Mouse (Mus musculus) embryo, embryonic 9.5 days (tissue): ENCODE results near the gene Dtymk.
"Not testable (repeated sequence)": the region's sequence is repeated elsewhere in the genome, so short reads cannot be mapped to it uniquely, and the experiment has no call there.

Experiments
- DNase-seq: peaks from one replicate; pipeline ENCODE4 v3.0.0-alpha.2; 2017; ENCODE audit errors: extremely low spot score

Gene Dtymk

GRCm38 (mm10) chr1:93801741-93802238 is at the start of gene Dtymk:
TSS of gene Dtymk (minus strand) at chr1:93801934.
- DNase-seq = peak; percentile 92

- not testable (repeated sequence) for DNase-seq
These were observed 44.1 kb upstream of the Dtymk start for GRCm38 (mm10) chr1:93845766-93846366.

GRCm38 (mm10) chr1:93838569-93838968 is 36.8 kb upstream of the Dtymk start:
- DNase-seq = not testable (repeated sequence)

- no peak for DNase-seq
These were observed 35.6 kb upstream of the Dtymk start for GRCm38 (mm10) chr1:93837335-93837734.

- no peak for DNase-seq
These were observed 34.8 kb upstream of the Dtymk start for GRCm38 (mm10) chr1:93836532-93836913.

- DNase-seq = no peak
These were observed 34.3 kb upstream of the Dtymk start for GRCm38 (mm10) chr1:93835876-93836531.

- no peak for DNase-seq
These were observed 33.5 kb upstream of the Dtymk start for GRCm38 (mm10) chr1:93835211-93835610.

- DNase-seq = no peak
These were observed 33.0 kb upstream of the Dtymk start for GRCm38 (mm10) chr1:93834671-93835150.

- not testable (repeated sequence) for DNase-seq
These were observed 31.1 kb upstream of the Dtymk start for GRCm38 (mm10) chr1:93832754-93833360.

- DNase-seq = no peak
These were observed 24.8 kb upstream of the Dtymk start for GRCm38 (mm10) chr1:93826540-93826835.

- no peak for DNase-seq
These were observed 24.2 kb upstream of the Dtymk start for GRCm38 (mm10) chr1:93825771-93826539.

- DNase-seq = peak; percentile 90
These were observed 23.5 kb upstream of the Dtymk start for GRCm38 (mm10) chr1:93825105-93825674.

GRCm38 (mm10) chr1:93824609-93825008 is 22.9 kb upstream of the Dtymk start, which contains the start of gene D2hgdh:
TSS of gene D2hgdh (plus strand) at chr1:93824909.
- no peak for DNase-seq

- DNase-seq = no peak
These were observed 22.2 kb upstream of the Dtymk start for GRCm38 (mm10) chr1:93823796-93824495.

GRCm38 (mm10) chr1:93818722-93819121 is 17.0 kb upstream of the Dtymk start:
- DNase-seq = no peak

- no peak for DNase-seq
These were observed 16.2 kb upstream of the Dtymk start for GRCm38 (mm10) chr1:93817823-93818532.

GRCm38 (mm10) chr1:93811495-93812039 is 9.8 kb upstream of the Dtymk start:
- DNase-seq = no peak

- DNase-seq = no peak
These were observed 8.3 kb upstream of the Dtymk start for GRCm38 (mm10) chr1:93810011-93810410.

GRCm38 (mm10) chr1:93808871-93809270 is 7.1 kb upstream of the Dtymk start:
- DNase-seq = no peak
